Mouse (Mus musculus) embryonic stem cell, embryonic (primary cell): ENCODE measurements at regions not wholly inside any gene's neighbourhood (a gene's known extent, or its start where the extent isn't known, plus 50 kb on each side); places are given as distances from the start of the nearest gene placed in this dataset.

Experiments
- CTCF ChIA-PET, 4 experiments: fragments of 300-600 bp in 2 of 4; fragments of 350-600 bp in 2 of 4; sonication (Branson Sonifier 250); formaldehyde crosslinking; loops; one replicate each; lab custom pipeline; 2022; ENCODE audit warnings: inconsistent platforms in 2 of 4; lab: Charles Lee
- POLR2A ChIA-PET, 4 experiments: fragments of 300-600 bp in 2 of 4; fragments of 350-600 bp in 2 of 4; sonication (Branson Sonifier 250); formaldehyde crosslinking; loops; one replicate each; lab custom pipeline; 2022; ENCODE audit warnings: antibody characterized with exemption in 4 of 4, inconsistent platforms in 1 of 4; lab: Charles Lee

- ChIA-PET CTCF (no interaction called here), POLR2A (no interaction called here)
Measured at GRCm38 (mm10) chr9:87649015-87649978, 81.8 kb downstream of the Tbx18 start.

- POLR2A ChIA-PET, result no interaction called here
- CTCF ChIA-PET, result no interaction called here
Measured at GRCm38 (mm10) chr9:87648317-87648716, 82.7 kb downstream of the Tbx18 start.

- POLR2A ChIA-PET, result interaction anchor here in 1 of 4 experiments (0.7 kb wide), 1 partner anchor 428 kb away, joined by 3 read pairs; no protein-coding TSS in a partner anchor
- CTCF ChIA-PET, result no interaction called here
Measured at GRCm38 (mm10) chr9:87645032-87645431, 86.0 kb downstream of the Tbx18 start.

GRCm38 (mm10) chr9:87633863-87634630 is 97.0 kb downstream of the Tbx18 start:
- ChIA-PET CTCF (interaction anchor here in 1 of 4 experiments (0.6 kb wide), 2 partner anchors 340 to 401 kb away, joined by 4 to 18 read pairs; no protein-coding TSS in a partner anchor), POLR2A (no interaction called here)

GRCm38 (mm10) chr9:87626432-87626831 is 104.6 kb downstream of the Tbx18 start:
- POLR2A ChIA-PET, result no interaction called here
- CTCF ChIA-PET, result no interaction called here

GRCm38 (mm10) chr9:87618238-87618673 is 112.8 kb downstream of the Tbx18 start:
- ChIA-PET POLR2A (interaction anchor here in 2 of 4 experiments (0.5 to 1.1 kb wide), 4 partner anchors 10 to 356 kb away, joined by 3 to 9 read pairs (median 4); no protein-coding TSS in a partner anchor), CTCF (no interaction called here)

- ChIA-PET CTCF (interaction anchor here in 2 of 4 experiments (0.6 kb wide), 2 partner anchors 189 to 315 kb away, joined by 3 to 7 read pairs; no protein-coding TSS in a partner anchor), POLR2A (interaction anchor here in 1 of 4 experiments (0.7 kb wide), 1 partner anchor 10 kb away, joined by 3 read pairs; no protein-coding TSS in a partner anchor)
Measured at GRCm38 (mm10) chr9:87607878-87608631, 123.0 kb downstream of the Tbx18 start.

GRCm38 (mm10) chr9:87575591-87575990 is 155.5 kb downstream of the Tbx18 start:
- ChIA-PET POLR2A (no interaction called here), CTCF (no interaction called here)

GRCm38 (mm10) chr9:87574250-87574864 is 156.7 kb downstream of the Tbx18 start:
- ChIA-PET POLR2A (no interaction called here), CTCF (no interaction called here)

- POLR2A ChIA-PET, result no interaction called here
- CTCF ChIA-PET, result interaction anchor here in 1 of 4 experiments (0.5 kb wide), 1 partner anchor 659 kb away, joined by 4 read pairs; no protein-coding TSS in a partner anchor
Measured at GRCm38 (mm10) chr9:87563244-87563643, 167.8 kb downstream of the Tbx18 start.

- CTCF ChIA-PET, result interaction anchor here in 1 of 4 experiments (0.5 kb wide), 1 partner anchor 659 kb away, joined by 4 read pairs; no protein-coding TSS in a partner anchor
- POLR2A ChIA-PET, result no interaction called here
Measured at GRCm38 (mm10) chr9:87562796-87563195, 168.3 kb downstream of the Tbx18 start.

GRCm38 (mm10) chr9:87557841-87558240 is 173.2 kb downstream of the Tbx18 start:
- CTCF ChIA-PET, result no interaction called here
- POLR2A ChIA-PET, result no interaction called here

- CTCF ChIA-PET, result no interaction called here
- POLR2A ChIA-PET, result interaction anchor here in 1 of 4 experiments (0.6 kb wide), 1 partner anchor 666 kb away, joined by 6 read pairs; no protein-coding TSS in a partner anchor
Measured at GRCm38 (mm10) chr9:87556953-87557394, 174.1 kb downstream of the Tbx18 start.

GRCm38 (mm10) chr9:87556552-87556951 is 174.5 kb downstream of the Tbx18 start:
- POLR2A ChIA-PET, result interaction anchor here in 1 of 4 experiments (0.6 kb wide), 1 partner anchor 667 kb away, joined by 6 read pairs; no protein-coding TSS in a partner anchor
- CTCF ChIA-PET, result no interaction called here

GRCm38 (mm10) chr9:87533182-87533581 is 197.9 kb downstream of the Tbx18 start:
- ChIA-PET POLR2A (interaction anchor here in 1 of 4 experiments (0.5 kb wide), 1 partner anchor 71 kb away, joined by 3 read pairs; no protein-coding TSS in a partner anchor), CTCF (no interaction called here)

- ChIA-PET POLR2A (no interaction called here), CTCF (no interaction called here)
Measured at GRCm38 (mm10) chr9:87529908-87530307, 201.2 kb downstream of the Tbx18 start.

GRCm38 (mm10) chr9:87524890-87525684 is 206.0 kb downstream of the Tbx18 start:
- POLR2A ChIA-PET, result no interaction called here
- CTCF ChIA-PET, result interaction anchor here in 2 of 4 experiments (0.6 kb wide), 2 partner anchors 160 to 449 kb away, joined by 3 read pairs; no protein-coding TSS in a partner anchor
